Mouse (Mus musculus) ovary, postnatal 36 days (tissue): Measurements from ENCODE around the gene Phb.
A peak's percentile ranks its signal among the peaks of the same experiment; 100 is the strongest.

Source experiments
- DNase-seq: peaks from one replicate; pipeline ENCODE4 v3.0.0; 2022; ENCODE audit warnings: low spot score, mixed read lengths

The Phb gene

DNA sequence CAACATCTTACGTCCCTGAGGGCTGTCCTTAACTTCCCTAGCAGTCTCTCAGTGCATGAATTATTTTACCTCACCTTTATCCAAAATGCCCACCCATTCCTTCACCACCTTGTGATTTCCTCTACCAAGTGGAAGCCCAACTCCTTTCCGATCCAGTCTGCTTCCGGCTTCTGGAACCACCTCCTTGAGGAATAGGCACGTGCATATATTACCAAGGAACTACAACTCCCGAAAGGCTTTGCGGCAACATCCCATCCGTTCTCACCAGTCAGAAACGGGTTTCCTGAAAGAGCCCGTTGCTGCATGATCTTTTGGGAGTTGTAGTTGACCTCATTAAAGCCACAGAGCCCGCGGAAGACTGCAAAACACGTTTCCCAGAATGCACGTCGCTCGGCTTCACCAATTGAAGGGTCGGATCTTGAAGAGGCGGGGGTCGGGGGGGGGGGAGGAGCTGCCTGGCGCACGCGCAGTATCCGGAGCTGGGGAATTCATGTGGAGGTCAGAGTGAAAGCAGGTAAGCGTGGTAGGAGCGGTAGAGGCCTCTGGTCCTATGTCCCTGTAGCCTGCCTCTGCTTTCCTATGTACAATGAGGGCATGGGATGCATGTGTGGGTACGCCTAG, at the start of gene Phb:
Gene Phb (plus strand): TSS at position 429 of the 621 bp plus-strand sequence.
- peak; percentile 84 for DNase-seq

DNA sequence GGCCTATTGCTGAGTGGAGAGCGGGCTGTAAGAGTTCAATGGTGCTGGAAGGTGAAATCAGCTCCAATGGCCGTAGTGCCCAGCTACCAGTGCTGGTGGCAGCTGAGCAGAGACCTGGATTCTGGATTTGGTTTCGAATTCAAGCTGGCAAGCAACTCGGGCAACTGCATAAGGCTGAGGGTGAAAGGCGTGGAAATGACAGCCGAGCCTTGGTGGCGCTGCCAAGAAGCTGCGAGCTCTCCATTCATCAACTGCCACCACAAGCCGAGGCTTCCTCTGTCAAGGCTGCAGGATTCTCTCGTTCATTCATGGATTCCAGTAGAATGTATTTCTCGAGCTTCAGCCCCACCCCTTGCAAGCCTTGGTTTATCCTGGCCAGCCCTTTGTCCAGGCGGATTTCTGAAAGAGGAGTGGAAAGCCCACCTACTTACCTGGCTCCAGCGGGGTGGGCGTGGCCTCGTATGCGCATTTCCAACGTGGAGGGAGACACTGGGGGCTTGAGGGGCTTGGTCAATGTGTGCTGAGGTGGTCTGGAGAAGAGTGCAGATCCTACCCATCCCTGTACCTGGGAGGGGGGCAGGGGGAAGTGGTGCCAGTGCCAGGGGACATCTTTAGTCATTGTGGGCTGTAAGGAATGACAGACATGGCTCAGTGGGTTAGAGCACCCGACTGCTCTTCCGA, 48.8 kb upstream of the Phb start:
- peak; percentile 25 for DNase-seq

DNA sequence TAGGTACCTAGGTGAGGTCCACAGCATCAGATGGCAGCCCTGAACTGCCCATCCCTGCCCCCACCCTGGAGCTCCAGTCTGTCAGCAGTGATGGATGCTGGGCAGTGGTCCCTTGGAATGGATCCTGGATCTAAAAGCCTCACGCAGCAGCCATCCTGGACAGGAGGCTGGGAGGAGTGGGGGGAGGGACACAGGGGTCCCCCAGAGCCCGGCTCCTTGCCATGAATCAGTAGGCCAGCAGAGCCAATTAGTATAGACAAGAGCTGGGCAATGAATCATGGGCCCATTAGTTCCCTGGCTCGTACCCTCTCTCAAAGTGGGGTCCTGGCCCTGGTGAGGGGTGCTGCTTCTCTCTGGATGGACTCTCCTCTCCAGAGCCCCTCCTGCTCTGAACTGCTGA, 47.7 kb upstream of the Phb start:
- no peak for DNase-seq

DNA sequence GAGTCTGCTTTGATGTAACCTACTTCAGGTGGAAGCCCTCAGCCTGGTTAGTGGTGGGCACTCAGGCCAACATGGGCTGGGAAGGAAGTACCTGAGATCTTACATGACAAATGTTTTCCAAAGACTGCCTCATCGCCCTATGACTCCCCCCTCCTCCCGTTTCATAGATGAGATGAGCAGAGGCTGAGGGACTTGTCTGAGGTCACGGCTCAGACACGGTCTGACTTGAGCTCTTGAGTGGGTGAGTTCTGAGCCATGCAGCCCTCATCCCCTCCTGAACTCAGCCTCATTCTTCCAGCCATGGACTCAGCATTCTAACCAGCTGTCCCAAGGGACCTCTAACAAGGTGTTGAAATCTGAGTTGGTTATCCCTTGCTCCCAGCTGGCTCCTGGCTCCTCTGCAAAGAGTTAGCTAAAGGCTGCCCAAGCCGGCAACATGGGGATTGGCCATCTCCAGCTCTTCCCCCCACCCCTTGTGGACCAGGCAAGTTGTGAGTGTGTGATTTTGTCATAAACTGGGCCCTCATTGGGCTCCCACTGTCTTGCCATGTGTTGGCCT, 46.8 kb upstream of the Phb start:
- no peak for DNase-seq

DNA sequence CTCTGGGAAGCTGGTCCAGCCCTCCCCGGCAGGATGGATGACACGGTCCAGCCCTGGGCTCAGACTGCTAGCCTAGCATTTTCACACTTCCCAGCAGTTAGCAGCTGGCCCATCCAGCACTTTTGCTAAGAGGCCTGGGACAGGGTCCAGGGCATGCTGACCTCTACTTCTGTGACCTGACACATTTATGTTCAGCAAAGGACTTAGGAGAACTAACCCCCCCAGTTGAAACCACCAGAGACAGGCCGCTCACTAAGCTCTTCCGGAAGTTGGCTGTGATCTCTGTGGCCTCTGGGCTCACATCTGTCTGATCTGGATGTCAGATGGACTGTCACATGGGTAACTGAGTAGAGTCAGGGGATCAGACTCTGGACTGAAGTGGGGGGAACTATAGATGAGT, 45.7 kb upstream of the Phb start:
- no peak for DNase-seq

DNA sequence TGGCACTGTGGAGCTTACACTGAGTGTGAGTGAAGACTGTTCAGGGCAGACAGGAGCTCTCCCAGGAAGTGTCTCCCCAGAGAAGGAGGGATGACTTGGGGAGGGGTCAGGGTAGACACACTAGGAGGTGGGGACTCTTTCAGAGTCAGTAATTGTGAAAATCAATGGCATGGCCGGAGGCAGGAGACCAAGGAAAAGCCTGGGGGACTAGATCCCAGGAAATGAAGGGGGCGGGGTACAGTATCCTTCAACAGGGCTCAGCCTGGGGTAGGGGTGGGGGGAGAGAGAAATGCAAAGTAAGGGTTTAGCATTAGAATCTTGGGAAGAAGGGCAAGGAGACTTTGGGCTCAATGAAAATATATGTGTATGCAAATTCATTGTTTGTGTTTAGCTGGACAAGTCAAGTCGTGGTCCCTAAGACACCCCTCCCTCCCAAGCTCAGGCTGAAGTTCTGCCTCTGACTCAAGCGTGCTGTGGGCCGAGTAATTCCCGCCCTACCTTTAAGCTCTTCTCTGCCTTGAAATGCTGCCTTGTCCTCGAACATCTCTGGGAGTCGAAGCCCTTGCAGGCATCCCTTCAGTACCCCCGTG, 45.1 kb upstream of the Phb start:
- DNase-seq: no peak

DNA sequence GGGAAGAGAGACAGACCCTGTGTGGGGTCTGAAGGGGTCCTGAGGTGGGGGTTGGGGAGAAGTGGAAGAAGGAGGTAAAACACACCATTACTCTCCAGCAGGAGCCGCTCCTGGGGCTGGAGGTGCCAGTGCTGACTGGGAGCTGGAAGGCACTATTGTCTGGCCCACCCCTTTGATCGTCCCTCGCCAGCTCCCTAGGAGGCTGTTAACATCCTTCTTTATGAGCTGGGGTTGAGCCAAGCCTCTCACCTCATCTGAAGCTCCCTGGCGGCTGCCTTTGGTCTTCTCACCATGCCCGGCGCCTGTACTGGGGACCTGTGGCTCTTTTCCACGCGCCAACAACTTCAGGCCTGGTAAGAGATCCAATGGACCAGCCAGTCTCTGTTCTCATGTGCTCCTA, 44.3 kb upstream of the Phb start:
- no peak for DNase-seq

DNA sequence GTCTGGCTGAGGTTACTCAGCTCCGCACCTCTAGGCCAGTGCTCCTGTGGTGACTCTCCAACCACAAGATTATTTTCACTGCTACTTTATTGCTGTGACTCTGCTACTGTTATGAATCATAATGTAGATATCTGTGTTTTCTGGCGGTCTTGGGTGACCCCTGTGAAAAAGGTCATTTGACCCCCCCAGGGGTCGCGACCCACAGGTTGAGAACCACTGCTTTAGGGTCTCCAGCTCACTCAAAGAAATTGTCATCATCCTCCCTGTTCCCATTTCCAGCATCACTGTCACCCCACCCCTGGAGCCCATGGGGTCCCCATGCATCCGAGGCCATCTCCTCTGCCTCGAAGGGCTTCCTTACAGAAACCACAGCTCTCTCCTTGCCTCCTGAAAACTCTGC, 36.2 kb upstream of the Phb start:
- DNase-seq: no peak

DNA sequence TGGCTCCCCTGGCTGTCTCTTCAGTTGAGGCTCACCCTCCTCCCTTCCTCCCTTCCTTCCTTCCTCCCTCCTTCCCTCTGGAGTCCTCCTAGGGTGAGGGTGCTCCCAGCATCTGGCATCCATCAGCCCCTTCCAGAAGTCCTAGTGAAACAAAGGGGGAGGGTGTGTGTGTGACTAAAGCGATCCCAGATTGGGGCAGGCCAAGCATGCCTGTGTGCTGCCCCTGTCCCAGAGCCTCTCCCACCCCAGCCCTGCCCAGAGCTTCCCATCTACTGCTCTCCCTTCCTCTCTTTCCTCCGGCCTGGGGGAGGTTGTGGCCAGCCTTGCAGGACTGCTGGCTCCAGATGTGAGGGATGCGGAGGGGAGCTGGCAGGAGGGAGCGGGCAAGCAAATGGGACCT, 35.5 kb upstream of the Phb start:
- no peak for DNase-seq

DNA sequence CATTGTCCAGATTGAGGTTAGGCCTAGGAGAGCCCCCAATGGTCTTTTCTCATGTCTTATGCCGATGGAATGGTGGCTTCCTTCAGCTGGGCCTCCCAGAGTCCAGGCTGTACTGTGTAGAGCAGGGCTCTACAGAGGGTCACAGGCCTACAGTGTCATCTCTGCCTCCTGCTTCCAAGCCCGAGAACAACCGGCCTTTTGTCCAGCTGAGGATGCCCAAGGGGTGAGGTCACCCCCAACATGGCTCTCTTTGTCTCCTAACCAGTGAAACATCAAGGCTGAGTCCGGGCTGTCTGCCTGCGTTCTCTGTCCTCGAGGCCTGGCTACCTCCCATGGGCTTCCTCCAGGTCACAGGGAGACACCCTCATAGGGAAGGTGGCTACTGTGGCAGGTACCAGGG, 34.3 kb upstream of the Phb start:
- DNase-seq: no peak

DNA sequence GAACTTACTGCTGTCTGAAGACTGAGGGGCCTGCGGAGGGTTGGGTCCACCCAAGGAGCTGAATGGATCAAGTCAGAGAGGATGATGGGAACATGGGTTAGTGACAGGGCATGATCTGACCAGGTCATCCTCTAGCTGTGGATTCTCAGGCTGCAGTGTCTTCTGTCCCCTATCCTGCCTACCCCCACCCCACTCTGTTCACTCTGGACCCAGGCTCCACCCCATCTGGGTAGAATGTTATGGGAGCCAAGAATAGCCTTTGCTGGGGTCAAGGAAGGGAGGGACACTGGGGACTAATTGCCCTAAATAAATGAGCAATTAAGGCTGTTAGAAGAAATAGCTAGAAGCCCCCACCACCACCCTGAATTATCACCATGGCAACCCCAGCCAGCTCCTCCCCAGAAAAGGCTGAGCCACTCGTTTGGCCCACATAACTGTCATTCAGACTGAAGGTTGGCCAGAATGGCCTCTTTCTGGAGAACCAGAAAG, 33.2 kb upstream of the Phb start:
- DNase-seq: no peak

DNA sequence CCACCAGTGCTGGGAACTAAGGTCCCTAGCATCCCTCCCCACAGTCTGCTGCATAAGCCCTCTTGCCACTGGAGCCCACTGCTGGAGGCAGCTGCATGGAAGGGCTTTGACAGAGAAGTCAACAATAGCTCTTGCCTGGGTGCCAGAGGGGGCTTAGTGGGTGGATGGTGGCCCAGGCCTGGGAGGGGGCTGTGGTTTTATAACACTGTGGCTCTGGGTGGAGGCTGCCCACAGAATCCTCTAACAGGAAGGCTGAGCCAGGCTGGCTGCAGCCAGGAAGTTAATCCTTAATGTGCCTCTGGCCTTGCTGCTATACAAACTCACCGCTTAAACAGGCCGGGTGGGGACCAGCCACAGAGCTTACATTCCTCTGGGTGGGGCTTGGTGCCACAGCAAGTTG, 31.7 kb upstream of the Phb start:
- DNase-seq: no peak

DNA sequence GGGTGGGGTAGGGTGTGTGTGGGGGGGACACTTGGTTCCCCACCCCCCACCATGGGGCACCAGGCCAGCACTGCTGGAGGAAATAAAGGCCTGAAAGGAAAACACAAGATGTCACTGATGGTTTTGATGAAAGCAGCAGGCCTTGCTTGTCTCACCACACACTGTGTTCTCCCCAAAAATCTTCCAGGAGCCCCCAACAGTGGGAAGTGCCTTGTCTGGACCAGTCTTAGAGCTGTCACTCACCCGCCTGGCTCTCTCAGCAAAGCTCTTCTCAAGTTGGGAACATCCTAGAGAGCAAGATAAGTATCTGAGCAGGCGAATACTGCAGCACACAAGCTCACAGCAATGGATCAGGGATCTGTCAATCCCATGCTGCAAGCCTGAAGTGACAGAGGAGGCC, 26.0 kb upstream of the Phb start:
- no peak for DNase-seq

DNA sequence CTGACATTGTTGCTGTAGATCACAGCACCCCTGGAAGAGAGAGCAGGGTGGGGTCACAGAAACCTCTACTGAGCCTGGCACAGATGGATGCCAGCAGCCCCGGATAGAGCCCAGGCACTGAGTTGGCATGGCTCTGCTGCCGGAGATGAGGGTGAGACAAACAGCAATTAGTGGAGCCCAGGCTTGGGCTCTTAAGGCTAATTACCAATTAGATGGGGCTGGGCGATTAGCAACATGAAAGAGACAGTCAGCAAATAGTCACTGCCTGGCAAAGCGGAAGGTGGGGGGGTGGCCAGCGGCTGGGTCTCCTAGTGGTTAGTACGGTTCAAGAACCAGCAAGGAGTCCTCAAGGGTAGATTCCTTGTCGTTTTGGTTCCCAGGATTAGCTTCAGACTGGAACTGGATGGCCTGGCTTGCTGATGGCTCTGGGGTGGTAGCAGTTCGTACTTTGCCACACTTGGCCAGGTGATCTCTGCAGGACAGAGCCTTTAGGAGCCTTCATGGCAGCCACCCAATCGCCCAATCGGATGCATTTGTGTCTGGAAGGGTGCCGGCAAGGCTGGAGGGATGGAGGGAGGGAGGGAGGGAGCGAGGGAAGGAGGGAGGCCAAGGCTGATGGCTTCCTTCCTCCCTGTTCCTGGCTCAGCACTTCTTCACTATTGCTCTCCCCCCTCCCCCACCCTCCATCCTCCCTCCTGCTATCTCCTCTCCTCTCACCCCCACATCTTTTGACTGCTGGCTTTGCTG, 24.1 kb upstream of the Phb start:
- DNase-seq: no peak

DNA sequence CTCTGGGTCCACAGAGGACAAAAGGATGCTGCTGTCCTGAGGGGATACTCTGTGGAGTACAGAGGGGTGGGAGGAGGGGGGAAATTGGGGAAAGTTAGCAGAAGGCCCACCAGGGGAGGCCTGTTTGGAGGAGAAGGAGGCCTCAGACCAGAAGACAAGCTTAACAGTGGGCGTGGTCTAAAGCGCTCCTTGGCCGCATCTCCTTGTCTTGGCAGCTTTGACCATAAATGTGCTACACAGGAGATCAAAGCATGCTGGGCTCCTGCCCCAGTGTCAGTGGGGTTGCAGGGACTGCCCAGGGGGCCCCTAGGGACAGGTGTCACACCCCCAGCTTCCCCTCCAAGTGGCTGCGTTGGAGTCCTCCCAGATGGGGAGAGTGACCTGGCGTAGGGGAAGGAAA, 22.9 kb upstream of the Phb start:
- DNase-seq: no peak

DNA sequence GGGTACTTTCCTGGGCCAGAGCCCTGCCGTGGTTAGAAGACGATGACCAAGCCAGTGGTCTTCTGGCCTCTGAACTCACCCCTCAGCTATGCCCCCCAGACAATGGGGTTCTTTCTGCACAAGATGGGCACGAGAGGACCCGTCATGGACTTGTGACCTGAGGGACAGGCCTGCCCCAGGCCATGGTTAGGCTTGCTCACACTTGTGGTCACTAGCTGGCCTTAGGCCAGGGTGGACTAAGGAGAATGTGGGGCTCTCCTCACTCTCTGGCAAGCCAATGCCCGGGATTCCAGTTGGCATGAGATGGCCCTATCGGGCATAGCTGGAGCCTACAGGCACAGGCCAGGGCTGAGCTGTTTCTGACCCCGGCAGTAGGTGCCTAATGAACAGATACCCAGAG, 22.4 kb upstream of the Phb start:
- DNase-seq: no peak

DNA sequence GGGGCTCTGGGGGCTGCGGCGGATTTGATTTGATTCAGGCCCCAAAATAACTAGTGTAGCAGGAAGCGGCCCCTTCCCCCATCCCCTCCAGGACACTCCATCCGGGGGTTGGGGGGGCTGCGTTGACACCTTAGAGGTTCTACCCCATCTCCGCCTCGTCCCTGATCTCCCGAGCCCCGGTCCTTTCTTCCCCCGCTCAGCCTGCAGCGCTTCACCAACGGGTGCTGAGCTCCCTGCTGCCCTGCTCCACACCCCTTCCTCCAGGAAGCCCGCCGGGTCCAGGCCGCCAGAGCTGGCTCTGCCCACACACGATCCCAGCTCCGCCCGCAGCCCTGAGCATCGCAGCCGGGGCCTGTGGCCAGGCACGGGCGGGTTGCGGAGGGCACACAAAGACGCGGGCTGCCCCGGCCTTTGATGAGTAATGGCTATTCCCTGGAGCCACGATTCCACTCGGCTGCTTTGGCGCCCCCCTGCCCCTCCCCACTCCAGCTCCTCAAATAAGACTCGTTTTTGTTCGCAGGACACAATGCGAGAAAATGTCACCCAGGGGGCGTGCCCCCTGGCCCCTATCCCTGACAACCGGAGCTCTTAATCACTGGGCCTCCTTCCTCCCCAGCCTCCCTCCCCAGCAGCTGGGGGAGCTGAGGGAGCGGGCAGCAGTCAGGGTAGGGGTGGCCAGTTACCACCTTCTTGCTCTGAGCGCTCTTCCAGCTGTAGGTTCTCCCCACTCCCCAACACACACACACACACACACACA, 21.2 kb upstream of the Phb start:
- DNase-seq: no peak

DNA sequence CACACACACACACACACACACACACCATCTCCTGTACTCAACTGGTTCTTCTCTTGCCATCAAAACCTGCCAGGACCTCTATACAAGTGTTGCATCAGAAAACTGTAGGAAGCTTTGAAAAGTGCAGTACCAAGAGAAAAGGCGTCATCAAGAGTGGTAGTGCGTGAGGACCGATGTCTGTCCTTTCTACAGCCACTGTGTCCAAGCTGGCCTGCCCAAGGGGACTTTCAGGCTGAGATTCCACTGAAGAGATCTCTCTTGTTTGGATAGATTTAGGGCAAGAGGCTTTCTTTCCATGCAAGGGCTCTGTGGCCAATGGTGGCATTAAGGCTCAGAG, 20.6 kb upstream of the Phb start:
- DNase-seq: no peak

DNA sequence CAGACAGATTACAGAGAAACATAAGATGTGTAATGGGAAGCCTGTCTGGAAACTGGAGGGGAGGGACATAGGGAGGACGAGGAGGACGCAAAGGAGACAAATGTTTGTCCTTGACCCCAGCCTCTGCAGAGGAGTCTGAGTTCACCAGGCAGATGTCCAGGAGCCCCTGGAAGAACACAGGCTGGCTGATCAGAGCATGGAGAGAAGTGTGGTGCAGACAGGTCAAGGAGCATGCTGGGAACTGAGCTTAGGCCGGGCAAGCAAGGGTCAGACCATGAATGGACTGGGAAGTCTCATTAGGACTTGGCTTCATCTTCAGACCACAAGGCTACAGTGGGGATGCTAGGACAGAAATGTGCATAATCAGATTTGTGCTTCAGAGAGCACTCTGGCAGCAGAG, 19.0 kb upstream of the Phb start:
- no peak for DNase-seq

DNA sequence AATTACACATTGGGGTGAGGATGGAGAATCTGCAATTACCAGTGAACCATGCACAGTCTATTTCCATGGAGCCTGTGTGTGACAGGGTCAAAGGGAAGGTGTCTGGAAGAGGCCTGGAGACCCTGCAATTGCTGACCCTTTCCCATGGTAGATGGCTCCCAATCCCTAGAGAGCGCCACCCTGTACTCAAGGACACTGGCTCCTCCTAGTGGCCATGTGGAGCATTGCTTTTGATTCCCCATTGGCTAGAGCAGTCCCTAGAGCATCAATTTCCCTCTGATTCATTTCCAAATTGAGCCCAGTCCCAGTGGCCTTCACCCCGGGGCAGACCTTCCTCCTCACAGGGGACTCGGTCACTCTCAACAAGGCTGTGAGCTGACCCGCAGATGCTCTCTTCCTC, 17.9 kb upstream of the Phb start:
- DNase-seq: peak; percentile 61

DNA sequence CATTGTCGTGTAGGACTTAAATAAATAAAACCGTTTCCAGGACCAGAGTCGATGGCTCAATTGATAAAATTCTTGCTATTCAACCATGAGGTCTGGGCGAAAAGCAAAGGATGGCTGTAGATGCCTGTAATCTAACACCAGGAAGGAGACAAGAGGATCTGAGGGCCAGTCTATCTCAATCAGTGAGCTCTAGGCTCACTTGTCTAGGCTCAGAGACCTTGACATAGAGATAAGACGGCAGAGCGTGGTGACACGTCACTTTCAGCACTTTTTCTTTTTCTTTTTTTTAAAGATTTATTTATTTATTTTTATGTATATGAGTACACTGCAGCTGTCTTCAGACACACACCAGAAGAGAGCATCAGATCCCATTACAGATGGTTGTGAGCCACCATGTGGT, 17.2 kb upstream of the Phb start:
- no peak for DNase-seq

DNA sequence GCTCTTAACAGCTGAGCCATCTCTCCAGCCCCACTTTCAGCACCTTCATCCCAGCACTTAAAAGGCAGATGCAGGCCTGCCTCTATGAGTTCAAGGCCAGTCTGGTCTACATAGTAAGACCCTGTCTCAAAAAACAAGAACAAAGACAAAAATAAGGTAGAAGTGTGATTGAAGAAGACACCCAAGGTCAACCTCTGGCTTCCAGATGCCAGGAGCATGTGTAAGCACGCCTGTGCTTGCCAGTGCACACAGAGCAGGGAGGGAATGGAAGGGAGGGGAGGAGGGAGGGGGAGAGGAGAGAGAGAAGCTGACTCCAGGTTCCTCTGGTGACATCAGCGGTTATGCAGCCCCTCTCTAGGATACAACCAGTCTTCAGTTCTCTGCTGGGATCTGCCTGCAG, 16.8 kb upstream of the Phb start:
- DNase-seq: no peak
